Mouse (Mus musculus): ENCODE measurements around the gene Copz2. TPM values are rescaled to one million over a fixed set of nuclear protein-coding genes. Genes with fewer than 3 reads are reported as not detected.

Gene Copz2
- polyA plus RNA-seq, 1 experiment from 2014 or later, result 191 TPM

- Histone ChIP-seq H3K36me3 (no peaks in the 10 kb centered on the region), H3K4me3 (replicated peaks) (no peak overlapping the region), H3K27ac (replicated peaks) (no peak overlapping the region), H3K9me3 (replicated peaks) (no peaks in the 10 kb centered on the region), H3K4me1 (peaks cover 16% of the 10 kb centered on the region), H3K9ac (no peak overlapping the region), H3K4me2 (replicated peaks) (no peak overlapping the region), H3K27me3 (0 out of 2 replicates have a peak, but pooled peaks cover 2% of the 10 kb centered on the region)
- no peak for ATAC-seq (ENCODE audit: insufficient number of reproducible peaks, low FRiP score, low TSS enrichment, low read depth)
- WGBS, result 87% methylated on average over 9 of the region's 9 CpGs
Observed at GRCm38 (mm10) chr11:96880296-96880695, 30.6 kb downstream of the Copz2 start.

GRCm38 (mm10) chr11:96885901-96886340 is 36.3 kb downstream of the Copz2 start:
- no peaks in the 10 kb centered on the region for H3K9me3 ChIP-seq (replicated peaks)
- H3K4me2 ChIP-seq (replicated peaks), result no peak overlapping the region
- WGBS, result 17% methylated on average over 5 of the region's 5 CpGs
- no peaks in the 10 kb centered on the region for H3K27me3 ChIP-seq
- H3K27ac ChIP-seq (replicated peaks), result no peak overlapping the region
- H3K36me3 ChIP-seq, result no peaks in the 10 kb centered on the region
- H3K4me1 ChIP-seq, result peaks cover 9% of the 10 kb centered on the region
- H3K4me3 ChIP-seq (replicated peaks), result no peak overlapping the region
- ATAC-seq (ENCODE audit: insufficient number of reproducible peaks, low FRiP score, low TSS enrichment, low read depth), result no peak
- no peak overlapping the region for H3K9ac ChIP-seq

DNA sequence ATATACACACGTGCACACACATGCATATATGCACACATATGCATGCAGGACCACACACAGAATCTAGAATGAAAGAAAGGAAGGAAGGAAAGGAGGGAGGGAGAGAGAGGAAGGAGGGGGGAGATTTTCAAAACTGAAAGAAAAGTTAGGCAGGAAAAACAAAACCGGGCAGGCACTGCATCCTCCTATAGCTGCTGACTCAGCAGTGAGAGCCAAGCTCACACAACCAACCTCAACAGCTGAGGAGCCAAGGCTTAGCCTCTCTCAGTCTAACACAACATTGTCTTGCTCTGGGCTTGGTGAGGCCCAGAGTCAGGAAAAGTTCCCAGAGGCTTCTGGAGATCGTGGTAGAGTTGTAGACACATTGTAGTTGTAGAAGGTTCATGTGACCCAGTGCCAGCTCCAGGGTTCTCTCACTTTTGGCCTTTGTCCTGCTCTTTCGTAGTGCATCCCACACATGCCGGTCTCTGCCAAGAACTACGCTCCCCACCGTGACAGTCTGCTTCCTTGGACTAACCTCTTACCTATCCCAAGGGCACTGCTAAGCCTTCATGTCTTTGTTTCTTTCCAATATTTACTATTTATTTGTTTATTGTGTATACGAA is 37.4 kb downstream of the Copz2 start:
- ATAC-seq (ENCODE audit: insufficient number of reproducible peaks, low FRiP score, low TSS enrichment, low read depth), result no peak
- H3K9ac ChIP-seq, result no peak overlapping the region
- H3K27ac ChIP-seq (replicated peaks), result no peak overlapping the region
- no peaks in the 10 kb centered on the region for H3K27me3 ChIP-seq
- 78% methylated on average over 8 of the region's 8 CpGs for WGBS
- no peaks in the 10 kb centered on the region for H3K9me3 ChIP-seq (replicated peaks)
- peaks cover 9% of the 10 kb centered on the region for H3K4me1 ChIP-seq
- no peak overlapping the region for H3K4me3 ChIP-seq (replicated peaks)
- no peaks in the 10 kb centered on the region for H3K36me3 ChIP-seq
- no peak overlapping the region for H3K4me2 ChIP-seq (replicated peaks)

DNA sequence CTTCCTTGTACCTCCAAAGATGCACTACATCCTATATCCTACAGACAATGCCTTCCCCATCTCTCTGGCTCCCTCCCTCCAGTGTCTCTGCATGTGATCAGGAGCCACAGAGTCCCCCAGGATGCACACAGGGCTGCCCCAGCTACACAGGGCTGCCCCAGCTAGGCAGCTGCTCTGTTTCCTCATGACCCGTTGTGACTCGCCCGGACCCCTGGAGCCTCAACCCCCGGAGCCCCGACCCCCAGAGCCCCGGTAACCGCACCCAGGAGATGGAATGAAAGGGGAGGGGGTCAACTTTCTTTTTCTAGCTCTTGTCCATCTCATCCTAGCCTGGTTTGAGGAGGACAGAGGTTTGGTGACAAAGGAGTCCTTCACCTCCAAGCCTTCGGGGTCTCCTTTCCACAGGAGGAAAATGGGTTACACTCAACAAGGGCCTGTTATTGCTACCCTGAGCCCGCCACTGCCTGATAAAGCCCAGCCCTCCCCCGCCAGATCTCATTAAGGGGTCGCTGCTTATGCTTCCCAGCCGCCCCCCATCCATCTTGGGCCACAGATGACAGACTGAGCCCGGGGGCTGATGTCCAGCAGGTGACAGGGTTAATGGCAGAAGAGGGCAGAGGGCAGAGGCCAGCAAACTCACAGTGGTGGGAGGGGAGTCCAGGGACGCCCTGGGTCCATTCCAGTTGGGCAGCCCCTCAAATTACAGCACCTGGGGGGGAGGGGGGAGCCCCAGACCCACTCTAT is 42.3 kb downstream of the Copz2 start:
- H3K36me3 ChIP-seq, result no peaks in the 10 kb centered on the region
- no peak overlapping the region for H3K27ac ChIP-seq (replicated peaks)
- H3K4me2 ChIP-seq (replicated peaks), result no peak overlapping the region
- no peaks in the 10 kb centered on the region for H3K9me3 ChIP-seq (replicated peaks)
- no peaks in the 10 kb centered on the region for H3K4me1 ChIP-seq
- H3K9ac ChIP-seq, result no peak overlapping the region
- ATAC-seq (ENCODE audit: insufficient number of reproducible peaks, low FRiP score, low TSS enrichment, low read depth), result no peak
- 26% methylated on average over 14 of the region's 14 CpGs for WGBS
- no peak overlapping the region for H3K4me3 ChIP-seq (replicated peaks)
- H3K27me3 ChIP-seq, result no peaks in the 10 kb centered on the region

DNA sequence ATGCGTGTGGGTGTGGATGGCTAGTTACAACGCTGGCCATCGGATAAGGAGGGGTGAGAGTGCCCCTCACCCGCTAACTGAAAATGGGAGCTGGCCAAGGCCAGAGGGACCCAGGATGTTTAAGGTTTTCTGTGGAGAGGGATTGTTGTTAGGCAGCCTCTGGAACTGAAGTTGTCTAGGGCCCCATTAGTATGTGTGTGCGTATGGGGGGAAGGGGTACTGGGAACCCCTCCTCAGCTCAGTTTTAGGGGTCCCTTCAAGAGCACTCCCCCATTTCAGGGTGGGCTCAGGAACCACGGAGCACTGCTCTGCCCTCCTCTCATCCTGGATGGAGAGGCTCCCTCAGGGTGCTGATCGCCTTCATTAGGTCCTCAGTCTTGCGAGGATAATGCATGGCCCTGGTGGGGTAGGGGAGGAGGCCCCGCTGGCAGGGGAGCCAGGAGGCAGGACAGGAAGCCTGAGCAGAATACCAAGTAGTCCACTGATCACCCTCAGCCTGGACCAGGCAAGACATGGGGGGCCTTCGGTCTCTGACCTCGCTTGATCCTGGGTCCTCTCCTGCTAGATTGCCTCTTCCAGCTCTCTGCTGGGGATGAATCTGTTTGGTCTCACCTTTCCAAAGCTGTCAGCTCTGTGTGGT is 43.7 kb downstream of the Copz2 start:
- H3K4me1 ChIP-seq, result no peaks in the 10 kb centered on the region
- H3K4me2 ChIP-seq (replicated peaks), result no peak overlapping the region
- H3K36me3 ChIP-seq, result no peaks in the 10 kb centered on the region
- no peaks in the 10 kb centered on the region for H3K27me3 ChIP-seq
- no peak overlapping the region for H3K27ac ChIP-seq (replicated peaks)
- ATAC-seq (ENCODE audit: insufficient number of reproducible peaks, low FRiP score, low TSS enrichment, low read depth), result no peak
- no peak overlapping the region for H3K4me3 ChIP-seq (replicated peaks)
- 66% methylated on average over 11 of the region's 11 CpGs for WGBS
- no peak overlapping the region for H3K9ac ChIP-seq
- no peaks in the 10 kb centered on the region for H3K9me3 ChIP-seq (replicated peaks)

DNA sequence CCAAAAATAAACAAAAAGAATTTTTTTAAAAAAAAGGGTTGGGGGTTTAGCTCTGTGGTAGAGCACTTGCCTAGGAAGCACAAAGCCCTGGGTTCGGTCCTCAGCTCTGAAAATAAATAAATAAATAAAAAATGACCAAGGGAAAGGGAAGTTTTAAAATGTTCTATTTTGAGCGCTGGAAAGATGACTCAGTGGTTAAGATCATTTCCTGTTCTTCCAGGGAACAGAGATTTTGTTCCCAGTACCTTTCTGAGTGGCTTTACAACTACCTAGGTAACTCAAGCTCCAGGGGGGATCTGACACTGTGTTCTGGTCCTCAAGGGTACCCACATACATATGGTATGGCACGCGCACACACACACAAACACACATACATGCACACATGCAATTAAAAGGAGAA is 46.2 kb downstream of the Copz2 start:
- peaks cover 5% of the 10 kb centered on the region; the same call in 1 of the 2 replicates for H3K4me1 ChIP-seq
- no peak overlapping the region for H3K4me3 ChIP-seq (replicated peaks)
- no peak overlapping the region for H3K27ac ChIP-seq (replicated peaks)
- H3K27me3 ChIP-seq, result no peaks in the 10 kb centered on the region
- H3K9me3 ChIP-seq (replicated peaks), result no peaks in the 10 kb centered on the region
- 79% methylated on average over 4 of the region's 4 CpGs for WGBS
- H3K9ac ChIP-seq, result no peak overlapping the region
- no peak for ATAC-seq (ENCODE audit: insufficient number of reproducible peaks, low FRiP score, low TSS enrichment, low read depth)
- no peak overlapping the region for H3K4me2 ChIP-seq (replicated peaks)
- H3K36me3 ChIP-seq, result no peaks in the 10 kb centered on the region

DNA sequence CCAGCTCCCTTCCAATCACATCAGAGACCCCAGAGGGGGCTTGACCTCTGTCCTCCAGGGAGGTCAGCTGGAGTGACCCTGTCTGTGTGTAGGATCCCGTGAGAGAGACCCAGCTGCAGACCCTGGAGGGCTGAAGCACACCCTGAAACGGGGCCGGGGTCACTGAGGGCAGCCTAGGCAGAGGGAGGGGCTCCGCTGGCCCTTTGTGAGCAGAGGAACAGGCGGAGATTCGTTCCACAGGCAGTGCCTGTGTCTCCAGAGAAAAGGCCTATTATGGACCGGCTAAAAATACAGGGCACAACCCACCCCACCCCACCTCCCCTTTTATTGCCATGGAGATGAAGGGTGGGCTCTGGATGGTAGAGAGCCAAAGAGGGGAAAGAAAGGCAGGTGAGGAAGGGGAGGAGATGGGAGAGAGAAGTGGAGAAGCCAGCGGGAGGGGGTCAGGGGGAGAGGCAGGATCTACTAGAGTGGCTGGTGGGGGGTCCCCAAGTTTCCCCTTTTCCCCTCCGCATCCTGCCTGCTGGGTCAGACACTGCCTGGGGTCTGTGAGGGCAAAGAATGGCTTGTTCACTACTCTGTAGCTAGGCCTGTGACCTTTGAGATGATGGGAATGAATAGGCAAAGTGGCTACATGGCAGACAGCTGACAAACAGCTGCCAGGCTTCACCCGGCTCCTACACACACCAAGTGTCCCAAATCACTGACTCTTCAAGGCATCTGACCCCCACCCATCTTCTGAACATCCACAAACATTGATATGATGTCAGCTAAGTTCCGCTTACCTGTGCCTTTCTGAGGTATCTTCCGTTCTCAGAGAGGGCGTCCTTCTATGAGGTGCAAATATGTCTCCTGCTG is 50.0 kb downstream of the Copz2 start:
- WGBS, result 41% methylated on average over 13 of the region's 13 CpGs
- peaks cover 15% of the 10 kb centered on the region; the same call in 1 of the 2 replicates for H3K4me1 ChIP-seq
- no peak overlapping the region for H3K9ac ChIP-seq
- ATAC-seq (ENCODE audit: insufficient number of reproducible peaks, low FRiP score, low TSS enrichment, low read depth), result 0 out of 2 replicates have a peak, but pooled peaks have one; percentile 31
- no peak overlapping the region for H3K4me3 ChIP-seq (replicated peaks)
- H3K9me3 ChIP-seq (replicated peaks), result no peaks in the 10 kb centered on the region
- H3K27ac ChIP-seq (replicated peaks), result no peak overlapping the region
- no peaks in the 10 kb centered on the region for H3K27me3 ChIP-seq
- no peaks in the 10 kb centered on the region for H3K36me3 ChIP-seq
- no peak overlapping the region for H3K4me2 ChIP-seq (replicated peaks)

DNA sequence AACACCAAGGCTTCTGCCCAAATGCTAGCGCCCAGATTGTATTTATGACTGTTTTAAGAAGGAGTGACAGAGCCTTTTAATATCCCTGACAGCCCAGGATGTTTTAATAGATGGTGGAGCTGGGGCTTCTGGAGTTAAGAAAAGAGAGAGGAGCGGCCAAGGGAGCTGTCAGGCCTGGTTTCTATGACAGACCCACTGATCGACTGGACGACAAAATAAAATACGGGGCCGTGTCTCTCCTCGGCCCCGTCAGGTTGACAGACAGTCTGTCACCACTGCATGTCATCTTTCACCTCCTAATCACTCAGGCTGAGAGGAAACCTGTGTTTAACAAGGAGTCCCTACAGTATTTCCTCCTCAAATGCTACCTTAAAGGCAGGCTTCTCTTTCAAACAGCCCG is 51.7 kb downstream of the Copz2 start:
- no peak overlapping the region for H3K27ac ChIP-seq (replicated peaks)
- no peaks in the 10 kb centered on the region for H3K9me3 ChIP-seq (replicated peaks)
- no peaks in the 10 kb centered on the region for H3K36me3 ChIP-seq
- no peak overlapping the region for H3K9ac ChIP-seq
- no peak for ATAC-seq (ENCODE audit: insufficient number of reproducible peaks, low FRiP score, low TSS enrichment, low read depth)
- 68% methylated on average over 9 of the region's 9 CpGs for WGBS
- no peak overlapping the region for H3K4me2 ChIP-seq (replicated peaks)
- peaks cover 15% of the 10 kb centered on the region; the same call in 1 of the 2 replicates for H3K4me1 ChIP-seq
- H3K4me3 ChIP-seq (replicated peaks), result no peak overlapping the region
- H3K27me3 ChIP-seq, result no peaks in the 10 kb centered on the region

DNA sequence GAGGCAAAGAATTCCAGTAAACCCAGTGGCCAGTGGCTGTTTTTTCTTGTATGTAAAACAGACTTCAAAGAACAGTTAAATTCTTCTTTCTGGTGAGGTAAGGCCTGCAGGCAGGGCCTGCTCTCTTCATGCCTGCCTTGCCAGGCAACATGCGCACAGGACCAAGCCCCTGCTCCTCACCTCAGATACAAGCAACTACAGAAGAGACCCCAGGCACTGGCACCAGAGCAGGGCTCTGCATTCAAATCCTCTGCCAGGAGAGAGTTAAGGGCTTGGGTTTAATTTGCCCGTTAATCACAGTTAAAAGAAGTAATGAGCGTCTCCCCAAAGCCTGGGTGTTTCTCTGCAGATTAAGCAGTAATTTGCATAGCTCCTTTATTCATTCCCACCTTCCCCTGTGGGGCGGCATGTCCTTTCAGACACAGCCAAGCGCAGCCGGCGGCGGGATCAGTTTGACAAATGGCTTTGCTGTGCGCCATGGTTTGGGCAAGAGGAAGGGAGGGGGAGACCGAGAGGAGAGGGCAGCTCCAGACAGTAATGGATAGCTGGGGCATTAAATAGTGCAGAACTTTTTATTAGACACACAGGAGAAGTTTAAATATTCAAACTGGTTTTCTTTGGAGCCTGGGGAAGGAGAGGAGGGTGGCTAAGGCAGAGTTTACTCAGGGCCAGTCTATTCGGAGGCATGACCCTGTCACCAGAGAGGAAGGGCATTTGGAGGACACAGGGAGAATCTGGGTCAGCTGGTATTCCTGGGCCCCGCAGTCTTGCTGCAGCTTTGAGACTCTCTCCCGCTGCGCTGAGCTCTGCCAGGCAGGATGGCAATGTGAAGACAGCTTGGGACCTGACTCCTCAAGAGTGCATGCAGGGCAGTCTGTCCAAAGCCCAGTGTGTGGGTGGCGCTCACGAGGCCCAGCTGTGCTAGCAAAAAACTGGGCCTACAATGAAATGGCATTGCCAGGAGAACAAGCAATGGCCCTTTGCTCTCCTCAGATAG is 53.3 kb downstream of the Copz2 start:
- WGBS, result 30% methylated on average over 16 of the region's 16 CpGs
- no peak overlapping the region for H3K4me2 ChIP-seq (replicated peaks)
- H3K36me3 ChIP-seq, result peaks cover 11% of the 10 kb centered on the region
- H3K4me3 ChIP-seq (replicated peaks), result no peak overlapping the region
- ATAC-seq (ENCODE audit: insufficient number of reproducible peaks, low FRiP score, low TSS enrichment, low read depth), result no peak
- no peak overlapping the region for H3K9ac ChIP-seq
- H3K27me3 ChIP-seq, result no peaks in the 10 kb centered on the region
- H3K4me1 ChIP-seq, result peaks cover 15% of the 10 kb centered on the region; the same call in 1 of the 2 replicates
- no peaks in the 10 kb centered on the region for H3K9me3 ChIP-seq (replicated peaks)
- H3K27ac ChIP-seq (replicated peaks), result no peak overlapping the region

All from embryonic facial prominence, embryonic 15.5 days (tissue).